Mouse (Mus musculus) kidney, embryonic 15.5 days (tissue): ENCODE data around the gene Nprl3. TPM values are rescaled to one million over a fixed set of nuclear protein-coding genes. Genes with fewer than 3 reads are reported as not detected.

ENCODE experiments used
- ATAC-seq: fragments of 200-750 bp; cut with Nextera tagmentation; replicated peaks from 2 replicates; pipeline ENCODE4 v1.8.0; 2017; ENCODE audit warnings: moderate TSS enrichment; ENCODE audit not compliant: low FRiP score
- H3K27ac ChIP-seq: fragments of 300-500 bp; sonication (generic); 2 replicates; pipeline ENCODE4 v1.5.1; 2015; ENCODE audit warnings: mild to moderate bottlenecking, inconsistent platforms
- H3K27me3 ChIP-seq: fragments of 300-500 bp; sonication (generic); 2 replicates; pipeline ENCODE4 v1.6.1; 2015; ENCODE audit warnings: inconsistent platforms
- H3K36me3 ChIP-seq: fragments of 300-500 bp; sonication (generic); 2 replicates; pipeline ENCODE4 v1.6.1; 2015; ENCODE audit warnings: inconsistent platforms
- H3K4me1 ChIP-seq: fragments of 300-500 bp; sonication (generic); 2 replicates; pipeline ENCODE4 v1.6.1; 2015; ENCODE audit warnings: inconsistent platforms
- H3K4me2 ChIP-seq: fragments of 300-500 bp; sonication (generic); 2 replicates; pipeline ENCODE4 v1.6.1; 2015; ENCODE audit warnings: moderate library complexity, mild to moderate bottlenecking, inconsistent platforms
- H3K4me3 ChIP-seq: fragments of 300-500 bp; sonication (generic); replicated peaks from 2 replicates; pipeline ENCODE4 v1.5.1; 2015; ENCODE audit warnings: mild to moderate bottlenecking, inconsistent platforms
- H3K9ac ChIP-seq: fragments of 300-500 bp; sonication (generic); 2 replicates; pipeline ENCODE4 v1.6.1; 2015; ENCODE audit warnings: mild to moderate bottlenecking, inconsistent platforms
- H3K9me3 ChIP-seq: fragments of 300-500 bp; sonication (generic); replicated peaks from 2 replicates; pipeline ENCODE4 v1.6.1; 2016; ENCODE audit warnings: inconsistent platforms
- WGBS: fragments of 180-500 bp; shearing (Covaris S2); methylation state at CpG from one replicate; pipeline ENCODE4 v1.1.7; 2015; ENCODE audit warnings: mixed read lengths; 5-methylcytosine and 5-hydroxymethylcytosine counted together
- polyA plus RNA-seq: library from polyadenylated mRNA; unstranded; fragments of >200 nt; fragmentation: Nextera tagmentation; extraction: Ambion mirVana; gene quantifications from 2 replicates; pipeline ENCODE4 v1.2.1, GENCODE M21; 2015

Gene Nprl3
- polyA plus RNA-seq, 1 experiment from 2014 or later = 43.9 TPM

DNA sequence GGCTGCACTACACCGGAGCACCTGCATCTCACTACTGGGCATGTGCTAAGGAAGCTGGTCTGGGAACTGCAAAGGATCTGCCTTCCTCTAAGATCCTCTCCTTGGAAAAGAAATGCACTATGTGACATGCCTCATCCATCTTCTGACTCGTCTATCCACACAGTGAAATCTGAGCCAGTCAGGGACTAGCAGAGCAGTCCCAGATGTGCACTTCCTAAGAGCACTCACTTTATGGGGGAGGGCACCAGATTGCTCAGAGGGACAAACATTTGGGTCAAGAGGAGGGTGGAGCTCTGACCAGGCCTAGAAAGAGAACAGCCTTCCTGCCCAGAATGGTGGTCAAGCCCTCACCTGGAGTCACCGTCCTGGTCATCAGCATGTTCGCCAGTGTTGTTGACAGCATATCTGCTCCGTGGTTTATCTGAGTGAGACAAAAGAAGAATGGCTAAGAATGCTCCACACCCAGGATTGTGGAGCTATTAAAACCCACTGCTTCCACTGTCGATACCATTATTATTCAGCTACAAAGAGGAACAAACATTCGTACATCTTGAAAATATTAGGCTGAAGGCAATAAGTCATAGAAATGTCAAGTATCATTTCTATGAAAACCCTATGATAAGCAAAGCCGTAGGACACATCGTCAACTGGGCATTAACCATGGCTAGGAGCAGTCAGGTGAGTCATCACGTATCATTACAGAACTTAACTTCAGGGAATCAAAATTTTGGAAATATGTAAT, 4.7 kb downstream of the Nprl3 start:
- no peaks in the 10 kb centered on the region for H3K27me3 ChIP-seq
- H3K27ac ChIP-seq = 0 out of 2 replicates have a peak overlapping the region, but pooled peaks have one; percentile 34
- WGBS = 63% methylated on average over 10 of the region's 10 CpGs
- H3K9ac ChIP-seq = no peak overlapping the region
- peaks cover 8% of the 10 kb centered on the region for H3K4me1 ChIP-seq
- H3K9me3 ChIP-seq = no peaks in the 10 kb centered on the region
- no peak overlapping the region for H3K4me3 ChIP-seq
- H3K36me3 ChIP-seq = peaks cover 28% of the 10 kb centered on the region
- ATAC-seq = peak; percentile 57
- H3K4me2 ChIP-seq = no peak overlapping the region

DNA sequence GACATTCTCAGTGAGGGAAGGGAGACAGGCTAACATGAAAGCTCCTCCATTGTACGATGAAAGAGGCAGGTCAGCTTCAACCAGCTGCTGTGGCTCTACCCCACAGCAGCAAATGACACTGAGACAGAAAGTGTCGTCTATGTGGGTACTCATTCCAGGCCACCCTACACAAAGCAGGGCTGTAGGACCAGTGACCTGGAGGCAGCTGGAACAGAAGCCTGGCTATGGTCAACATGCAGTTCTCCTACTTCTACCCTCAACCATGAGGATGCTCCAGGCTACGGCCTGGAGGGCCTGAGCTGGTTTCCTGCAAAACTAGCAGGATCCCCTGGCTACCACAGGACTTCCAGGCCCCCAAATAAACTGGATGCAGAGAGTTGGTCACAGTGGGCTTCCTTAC, 10.9 kb downstream of the Nprl3 start:
- Histone ChIP-seq H3K4me3 (no peak overlapping the region), H3K4me1 (no peaks in the 10 kb centered on the region), H3K27ac (no peak overlapping the region), H3K9ac (no peak overlapping the region), H3K36me3 (peaks cover 57% of the 10 kb centered on the region), H3K27me3 (no peaks in the 10 kb centered on the region), H3K9me3 (no peaks in the 10 kb centered on the region), H3K4me2 (no peak overlapping the region)
- WGBS = 91% methylated on average over 3 of the region's 3 CpGs
- no peak for ATAC-seq

- Histone ChIP-seq H3K27me3 (no peaks in the 10 kb centered on the region), H3K4me2 (no peak overlapping the region), H3K4me1 (no peaks in the 10 kb centered on the region), H3K36me3 (peaks cover 60% of the 10 kb centered on the region), H3K9me3 (no peaks in the 10 kb centered on the region), H3K4me3 (no peak overlapping the region), H3K9ac (no peak overlapping the region), H3K27ac (no peak overlapping the region)
- 91% methylated on average over 1 of the region's 1 CpGs for WGBS
- peak; percentile 83; the same call in 1 of the 2 replicates for ATAC-seq
These were observed 11.4 kb downstream of the Nprl3 start for GRCm38 (mm10) chr11:32256146-32256545.

DNA sequence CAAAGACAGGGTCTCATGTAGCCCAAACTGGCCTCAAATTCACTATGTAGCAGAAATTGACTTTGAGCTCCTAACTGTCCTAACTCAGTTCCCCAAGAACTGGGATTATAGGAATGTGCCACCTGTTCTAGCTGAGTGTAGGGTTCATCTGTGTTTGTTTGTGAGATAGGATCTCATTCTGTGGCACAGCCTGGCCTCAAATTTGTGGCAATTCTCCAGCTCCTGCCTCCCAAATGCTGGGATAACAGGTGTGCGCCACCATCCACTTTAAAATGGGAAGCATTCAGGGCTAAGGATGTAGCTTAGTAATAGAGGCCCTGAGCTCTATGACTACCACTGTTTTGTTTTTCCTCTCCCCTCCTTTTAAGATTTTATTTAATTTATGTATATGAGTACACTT, 14.4 kb downstream of the Nprl3 start:
- Histone ChIP-seq H3K4me1 (no peaks in the 10 kb centered on the region), H3K9ac (no peak overlapping the region), H3K27me3 (no peaks in the 10 kb centered on the region), H3K4me3 (no peak overlapping the region), H3K27ac (no peak overlapping the region), H3K36me3 (peaks cover 68% of the 10 kb centered on the region), H3K9me3 (no peaks in the 10 kb centered on the region), H3K4me2 (no peak overlapping the region)
- WGBS = 96% methylated on average over 1 of the region's 1 CpGs
- no peak for ATAC-seq

DNA sequence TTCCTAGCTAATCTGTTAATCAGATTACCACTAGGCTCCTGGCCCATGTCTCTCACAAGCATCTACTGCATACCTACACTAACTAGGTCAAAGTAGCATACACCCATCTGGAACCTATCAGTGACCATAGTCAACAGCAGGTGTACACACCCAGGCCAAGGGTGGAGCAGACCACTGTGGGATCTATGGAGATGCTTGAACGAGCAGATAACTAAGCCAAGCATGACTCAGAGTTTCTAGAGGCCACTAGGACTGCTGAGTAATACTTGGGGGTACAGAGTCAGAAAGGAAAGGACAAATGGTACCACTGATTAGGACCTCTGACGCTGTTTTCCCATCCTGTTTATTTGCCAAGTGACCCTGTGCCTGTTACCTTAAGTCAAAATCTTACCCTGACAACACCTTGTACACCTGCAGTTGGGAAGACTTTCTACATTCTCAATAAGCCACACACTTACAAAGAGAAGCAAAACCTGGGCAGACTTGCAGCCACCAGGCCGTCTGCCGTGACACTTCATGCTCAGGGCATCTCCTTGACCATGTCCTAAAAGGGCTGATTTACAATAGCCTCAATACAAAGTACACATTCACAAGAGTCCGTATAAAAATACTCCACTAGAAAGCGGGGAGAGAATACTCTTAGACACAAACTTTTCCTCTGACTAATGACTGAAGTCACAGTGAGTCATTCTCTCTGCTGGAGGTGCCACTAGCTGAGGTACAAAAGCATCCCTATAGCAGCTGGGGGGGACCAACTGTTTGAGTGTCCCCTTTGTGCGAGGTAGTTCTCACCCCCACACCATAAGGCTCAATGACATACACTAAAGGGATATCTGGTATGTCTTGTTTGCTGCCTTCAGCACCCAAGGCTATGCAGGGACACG, 16.4 kb downstream of the Nprl3 start:
- WGBS = 89% methylated on average over 8 of the region's 8 CpGs
- no peak overlapping the region for H3K27ac ChIP-seq
- H3K36me3 ChIP-seq = peaks cover 87% of the 10 kb centered on the region
- H3K4me1 ChIP-seq = no peaks in the 10 kb centered on the region
- ATAC-seq = peak; percentile 90
- no peaks in the 10 kb centered on the region for H3K9me3 ChIP-seq
- H3K27me3 ChIP-seq = no peaks in the 10 kb centered on the region
- no peak overlapping the region for H3K4me2 ChIP-seq
- H3K9ac ChIP-seq = no peak overlapping the region
- no peak overlapping the region for H3K4me3 ChIP-seq

GRCm38 (mm10) chr11:32248350-32248749, 19.2 kb downstream of the Nprl3 start:
- no peak for ATAC-seq
- H3K4me2 ChIP-seq = no peak overlapping the region
- peaks cover 13% of the 10 kb centered on the region for H3K4me1 ChIP-seq
- H3K9ac ChIP-seq = no peak overlapping the region
- H3K27me3 ChIP-seq = no peaks in the 10 kb centered on the region
- no peak overlapping the region for H3K27ac ChIP-seq
- peaks cover 80% of the 10 kb centered on the region for H3K36me3 ChIP-seq
- H3K4me3 ChIP-seq = no peak overlapping the region
- H3K9me3 ChIP-seq = no peaks in the 10 kb centered on the region
- WGBS = 65% methylated on average over 3 of the region's 3 CpGs

DNA sequence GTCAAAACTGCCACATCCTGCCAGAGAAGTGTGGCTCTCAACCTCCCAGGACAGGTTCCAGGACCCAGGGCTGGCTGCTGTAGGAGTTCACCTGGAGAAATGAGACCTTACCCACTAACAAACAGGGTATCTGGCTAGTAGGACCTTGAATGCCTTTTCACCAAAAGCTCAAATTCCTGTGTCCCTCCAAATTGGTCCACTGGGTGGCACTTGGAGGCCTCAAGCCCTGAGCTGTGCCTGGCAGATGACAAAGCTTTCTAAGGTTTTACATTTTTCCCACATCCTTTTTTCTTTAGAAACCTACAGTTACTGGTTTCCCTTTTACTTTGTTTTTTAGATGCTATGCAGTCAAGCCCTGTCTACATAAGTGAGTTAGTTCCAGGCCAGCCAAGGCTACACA, 20.4 kb downstream of the Nprl3 start:
- Histone ChIP-seq H3K27me3 (no peaks in the 10 kb centered on the region), H3K36me3 (peaks cover 79% of the 10 kb centered on the region), H3K9ac (no peak overlapping the region), H3K4me1 (peaks cover 21% of the 10 kb centered on the region), H3K27ac (no peak overlapping the region), H3K4me2 (no peak overlapping the region), H3K9me3 (no peaks in the 10 kb centered on the region), H3K4me3 (no peak overlapping the region)
- no peak for ATAC-seq

- Histone ChIP-seq H3K4me1 (peaks cover 21% of the 10 kb centered on the region), H3K27ac (peak overlapping the region; percentile 83; the same call in 1 of the 2 replicates), H3K27me3 (no peaks in the 10 kb centered on the region), H3K36me3 (peaks cover 82% of the 10 kb centered on the region), H3K4me2 (no peak overlapping the region), H3K9ac (no peak overlapping the region), H3K9me3 (no peaks in the 10 kb centered on the region), H3K4me3 (no peak overlapping the region)
- WGBS = 93% methylated on average over 6 of the region's 6 CpGs
- peak; percentile 80 for ATAC-seq
These were observed 21.9 kb downstream of the Nprl3 start for GRCm38 (mm10) chr11:32245614-32246013.

- 91% methylated on average over 1 of the region's 1 CpGs for WGBS
These were observed 22.9 kb downstream of the Nprl3 start for GRCm38 (mm10) chr11:32244617-32245016.

GRCm38 (mm10) chr11:32244064-32244463, 23.4 kb downstream of the Nprl3 start:
- H3K4me3 ChIP-seq = no peak overlapping the region
- H3K4me2 ChIP-seq = peak overlapping the region; percentile 10; the same call in 1 of the 2 replicates
- no peaks in the 10 kb centered on the region for H3K27me3 ChIP-seq
- WGBS = 49% methylated on average over 3 of the region's 3 CpGs
- no peak for ATAC-seq
- H3K27ac ChIP-seq = peak overlapping the region; percentile 83
- H3K36me3 ChIP-seq = peaks cover 82% of the 10 kb centered on the region
- H3K9me3 ChIP-seq = no peaks in the 10 kb centered on the region
- peaks cover 21% of the 10 kb centered on the region for H3K4me1 ChIP-seq
- no peak overlapping the region for H3K9ac ChIP-seq

More at GRCm38 (mm10) chr11:32244617-32245016, 22.9 kb downstream of the Nprl3 start:
- no peak for ATAC-seq
- peak overlapping the region; percentile 83 for H3K27ac ChIP-seq
- H3K4me3 ChIP-seq = no peak overlapping the region
- peaks cover 21% of the 10 kb centered on the region for H3K4me1 ChIP-seq
- H3K9me3 ChIP-seq = no peaks in the 10 kb centered on the region
- peaks cover 82% of the 10 kb centered on the region for H3K36me3 ChIP-seq
- no peaks in the 10 kb centered on the region for H3K27me3 ChIP-seq
- no peak overlapping the region for H3K9ac ChIP-seq
- no peak overlapping the region for H3K4me2 ChIP-seq

DNA sequence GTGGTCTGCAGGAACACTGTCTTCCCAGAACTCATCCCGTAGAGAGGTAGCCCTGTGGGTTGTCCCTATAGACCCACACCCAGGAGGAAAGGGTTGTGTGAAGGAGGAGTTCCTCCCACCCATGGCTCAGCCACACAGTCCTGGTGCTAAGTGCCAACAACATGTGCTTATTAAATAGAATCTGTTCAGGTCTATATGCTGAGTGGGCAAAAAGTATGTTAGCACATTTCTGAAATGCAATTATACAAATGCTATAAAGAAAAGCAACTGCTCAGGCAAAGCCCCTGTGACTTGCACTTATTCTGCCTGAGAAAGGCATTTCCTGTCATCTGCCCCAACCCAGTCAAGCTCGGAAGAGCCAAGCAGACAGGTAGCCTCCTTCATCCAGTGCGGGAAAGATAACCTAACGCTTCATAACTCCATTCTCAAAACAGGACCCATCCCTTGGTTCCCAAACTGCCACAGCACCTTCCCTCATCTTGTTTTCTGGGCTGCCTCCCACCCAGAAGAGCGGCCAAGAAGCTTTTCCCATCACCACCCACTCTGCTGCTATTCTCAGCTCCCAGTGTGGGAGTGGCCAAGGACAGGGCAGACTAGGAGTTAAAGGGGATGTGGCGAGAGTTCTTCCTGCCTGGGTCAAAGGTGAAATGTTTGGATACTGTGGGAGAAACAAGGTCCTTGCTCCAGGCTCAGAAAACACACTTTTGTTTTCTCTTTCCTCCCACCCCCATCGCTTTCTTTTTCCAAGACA, 24.1 kb downstream of the Nprl3 start:
- Histone ChIP-seq H3K27ac (peak overlapping the region; percentile 83), H3K36me3 (peaks cover 82% of the 10 kb centered on the region), H3K4me2 (peak overlapping the region; percentile 10), H3K4me1 (peaks cover 21% of the 10 kb centered on the region), H3K9ac (no peak overlapping the region), H3K4me3 (no peak overlapping the region), H3K27me3 (no peaks in the 10 kb centered on the region), H3K9me3 (no peaks in the 10 kb centered on the region)
- 42% methylated on average over 7 of the region's 7 CpGs for WGBS
- ATAC-seq = peak; percentile 37; the same call in 1 of the 2 replicates
